Mouse (Mus musculus) right cerebral cortex, adult 2 months (tissue): ENCODE results near the gene Gm3543.
"Not testable (repeated sequence)": the region's sequence is repeated elsewhere in the genome, so short reads cannot be mapped to it uniquely, and the experiment has no call there.

Experiments used
- DNase-seq, 2 experiments: peaks; one replicate each; pipeline ENCODE4 v3.0.0; 2021 to 2022; ENCODE audit warnings: low spot score in 2 of 2

Gene Gm3543

GRCm38 (mm10) chr14:41983225-41983624 lies at the start of gene Gm3543:
Gm3543 (minus strand) TSS chr14:41983325.
- DNase-seq: not testable (repeated sequence)

- DNase-seq: not testable (repeated sequence)
These were observed 14.5 kb downstream of the Gm3543 start for GRCm38 (mm10) chr14:41968596-41968995.

- DNase-seq: not testable (repeated sequence)
These were observed 15.3 kb downstream of the Gm3543 start, which contains the start of gene Gm6401 for GRCm38 (mm10) chr14:41967827-41968226. Gm6401 (minus strand) TSS chr14:41967927.

- DNase-seq: not testable (repeated sequence)
These were observed 19.0 kb downstream of the Gm3543 start for GRCm38 (mm10) chr14:41964095-41964494.

- DNase-seq: not testable (repeated sequence)
These were observed 39.4 kb downstream of the Gm3543 start, which contains the start of gene 1700024B05Rik for GRCm38 (mm10) chr14:41943695-41944094. 1700024B05Rik (plus strand) TSS chr14:41943995.
